Mouse (Mus musculus) forebrain, embryonic 13.5 days (tissue): ENCODE measurements around the gene Syngr3. TPM values are rescaled to one million over a fixed set of nuclear protein-coding genes. Genes with fewer than 3 reads are reported as not detected.
A peak's percentile ranks its signal among the peaks of the same experiment; 100 is the strongest.

Experiments used
- ATAC-seq: fragments of 200-750 bp; cut with Nextera tagmentation; 2 replicates; pipeline ENCODE4 v1.8.0; 2017
- H3K27ac ChIP-seq: fragments of 300-500 bp; sonication (generic); 2 replicates; pipeline ENCODE4 v1.5.1; 2015; ENCODE audit warnings: inconsistent platforms, mild to moderate bottlenecking, moderate library complexity
- H3K27me3 ChIP-seq: fragments of 300-500 bp; sonication (generic); 2 replicates; pipeline ENCODE4 v1.6.1; 2015; ENCODE audit warnings: mild to moderate bottlenecking, inconsistent platforms
- H3K36me3 ChIP-seq: fragments of 300-500 bp; sonication (generic); 2 replicates; pipeline ENCODE4 v1.6.1; 2015; ENCODE audit warnings: mild to moderate bottlenecking, inconsistent platforms; ENCODE audit not compliant: poor library complexity, severe bottlenecking
- H3K4me1 ChIP-seq: fragments of 300-500 bp; sonication (generic); 2 replicates; pipeline ENCODE4 v1.6.1; 2015; ENCODE audit warnings: inconsistent platforms
- H3K4me2 ChIP-seq: fragments of 300-500 bp; sonication (generic); 2 replicates; pipeline ENCODE4 v1.6.1; 2015; ENCODE audit warnings: inconsistent platforms, mild to moderate bottlenecking, moderate library complexity
- H3K4me3 ChIP-seq: fragments of 300-500 bp; sonication (generic); 2 replicates; pipeline ENCODE4 v1.5.1; 2015; ENCODE audit warnings: mild to moderate bottlenecking, inconsistent platforms
- H3K9ac ChIP-seq: fragments of 300-500 bp; sonication (generic); 2 replicates; pipeline ENCODE4 v1.6.1; 2015; ENCODE audit warnings: mild to moderate bottlenecking, inconsistent platforms
- H3K9me3 ChIP-seq: fragments of 300-500 bp; sonication (generic); replicated peaks from 2 replicates; pipeline ENCODE4 v1.6.1; 2016; ENCODE audit warnings: inconsistent platforms
- WGBS: fragments of 180-500 bp; shearing (Covaris S2); methylation state at CpG from one replicate; pipeline ENCODE4 v1.1.7; 2015; 5-methylcytosine and 5-hydroxymethylcytosine counted together
- polyA plus RNA-seq: library from polyadenylated mRNA; unstranded; fragments of >200 nt; fragmentation: Nextera tagmentation; extraction: Ambion mirVana; gene quantifications from 2 replicates; pipeline ENCODE4 v1.2.1, GENCODE M21; 2015

The Syngr3 gene
- polyA plus RNA-seq, 1 experiment from 2014 or later: 61.0 TPM

GRCm38 (mm10) chr17:24648731-24649377 is 40.9 kb downstream of the Syngr3 start:
- H3K4me3 ChIP-seq: no peak overlapping the region; the same call in 1 of the 2 replicates
- peaks cover 16% of the 10 kb centered on the region for H3K4me1 ChIP-seq
- no peaks in the 10 kb centered on the region for H3K9me3 ChIP-seq
- 70% methylated on average over 10 of the region's 10 CpGs for WGBS
- no peak overlapping the region for H3K9ac ChIP-seq
- peaks cover 41% of the 10 kb centered on the region for H3K27me3 ChIP-seq
- no peak overlapping the region for H3K27ac ChIP-seq
- no peak for ATAC-seq
- no peaks in the 10 kb centered on the region for H3K36me3 ChIP-seq
- H3K4me2 ChIP-seq: peak overlapping the region; percentile 98

GRCm38 (mm10) chr17:24647493-24647892 is 42.3 kb downstream of the Syngr3 start:
- WGBS: 85% methylated on average over 11 of the region's 11 CpGs
- Histone ChIP-seq H3K27me3 (peaks cover 41% of the 10 kb centered on the region), H3K4me1 (peaks cover 13% of the 10 kb centered on the region), H3K4me2 (no peak overlapping the region), H3K9me3 (no peaks in the 10 kb centered on the region), H3K27ac (peak overlapping the region; percentile 12; the same call in 1 of the 2 replicates), H3K9ac (0 out of 2 replicates have a peak overlapping the region, but pooled peaks have one; percentile 6), H3K4me3 (no peak overlapping the region), H3K36me3 (no peaks in the 10 kb centered on the region)
- ATAC-seq: no peak

GRCm38 (mm10) chr17:24646381-24646780 is 43.4 kb downstream of the Syngr3 start:
- 86% methylated on average over 4 of the region's 4 CpGs for WGBS
- Histone ChIP-seq H3K4me1 (peaks cover 13% of the 10 kb centered on the region), H3K4me3 (no peak overlapping the region), H3K9me3 (no peaks in the 10 kb centered on the region), H3K9ac (no peak overlapping the region), H3K36me3 (no peaks in the 10 kb centered on the region), H3K27ac (no peak overlapping the region), H3K27me3 (peaks cover 31% of the 10 kb centered on the region), H3K4me2 (no peak overlapping the region)
- no peak for ATAC-seq

- no peak overlapping the region for H3K27ac ChIP-seq
- H3K4me2 ChIP-seq: no peak overlapping the region
- no peak overlapping the region for H3K9ac ChIP-seq
- H3K36me3 ChIP-seq: no peaks in the 10 kb centered on the region
- WGBS: 85% methylated on average over 3 of the region's 3 CpGs
- ATAC-seq: no peak
- peaks cover 27% of the 10 kb centered on the region for H3K27me3 ChIP-seq
- H3K9me3 ChIP-seq: no peaks in the 10 kb centered on the region
- peaks cover 13% of the 10 kb centered on the region for H3K4me1 ChIP-seq
- no peak overlapping the region for H3K4me3 ChIP-seq
These were observed 43.8 kb downstream of the Syngr3 start for GRCm38 (mm10) chr17:24645916-24646315.

- Histone ChIP-seq H3K36me3 (no peaks in the 10 kb centered on the region), H3K4me2 (no peak overlapping the region), H3K9ac (no peak overlapping the region; the same call in 1 of the 2 replicates), H3K4me1 (peaks cover 9% of the 10 kb centered on the region), H3K27ac (no peak overlapping the region), H3K27me3 (peaks cover 19% of the 10 kb centered on the region), H3K4me3 (no peak overlapping the region), H3K9me3 (no peaks in the 10 kb centered on the region)
- 83% methylated on average over 9 of the region's 9 CpGs for WGBS
- ATAC-seq: no peak
These were observed 44.7 kb downstream of the Syngr3 start for GRCm38 (mm10) chr17:24644875-24645721.

GRCm38 (mm10) chr17:24644030-24644715 is 45.6 kb downstream of the Syngr3 start:
- Histone ChIP-seq H3K4me1 (no peaks in the 10 kb centered on the region), H3K27me3 (peaks cover 10% of the 10 kb centered on the region; the same call in 1 of the 2 replicates), H3K9me3 (no peaks in the 10 kb centered on the region), H3K27ac (no peak overlapping the region), H3K36me3 (no peaks in the 10 kb centered on the region), H3K4me3 (no peak overlapping the region), H3K4me2 (no peak overlapping the region), H3K9ac (no peak overlapping the region; the same call in 1 of the 2 replicates)
- WGBS: 55% methylated on average over 7 of the region's 7 CpGs
- no peak for ATAC-seq

- Histone ChIP-seq H3K27me3 (no peaks in the 10 kb centered on the region), H3K4me3 (no peak overlapping the region), H3K4me1 (no peaks in the 10 kb centered on the region), H3K36me3 (no peaks in the 10 kb centered on the region), H3K4me2 (no peak overlapping the region), H3K27ac (no peak overlapping the region), H3K9me3 (no peaks in the 10 kb centered on the region), H3K9ac (no peak overlapping the region)
- WGBS: 80% methylated on average over 6 of the region's 6 CpGs
- ATAC-seq: no peak
These were observed 46.9 kb downstream of the Syngr3 start for GRCm38 (mm10) chr17:24642791-24643343.

- no peak overlapping the region for H3K4me3 ChIP-seq
- no peaks in the 10 kb centered on the region for H3K36me3 ChIP-seq
- no peak overlapping the region for H3K4me2 ChIP-seq
- H3K9me3 ChIP-seq: no peaks in the 10 kb centered on the region
- 94% methylated on average over 14 of the region's 14 CpGs for WGBS
- no peak for ATAC-seq
- H3K9ac ChIP-seq: no peak overlapping the region
- no peaks in the 10 kb centered on the region for H3K4me1 ChIP-seq
- H3K27ac ChIP-seq: no peak overlapping the region
- no peaks in the 10 kb centered on the region for H3K27me3 ChIP-seq
These were observed 47.8 kb downstream of the Syngr3 start for GRCm38 (mm10) chr17:24641944-24642343.

- H3K9me3 ChIP-seq: no peaks in the 10 kb centered on the region
- no peaks in the 10 kb centered on the region for H3K4me1 ChIP-seq
- H3K4me2 ChIP-seq: no peak overlapping the region
- H3K36me3 ChIP-seq: no peaks in the 10 kb centered on the region
- no peak for ATAC-seq
- no peak overlapping the region for H3K27ac ChIP-seq
- H3K27me3 ChIP-seq: no peaks in the 10 kb centered on the region
- H3K9ac ChIP-seq: no peak overlapping the region
- no peak overlapping the region for H3K4me3 ChIP-seq
- WGBS: 97% methylated on average over 15 of the region's 15 CpGs
These were observed 49.2 kb downstream of the Syngr3 start for GRCm38 (mm10) chr17:24640581-24640980.

GRCm38 (mm10) chr17:24640119-24640518 is 49.6 kb downstream of the Syngr3 start:
- Histone ChIP-seq H3K27me3 (no peaks in the 10 kb centered on the region), H3K4me3 (no peak overlapping the region), H3K27ac (no peak overlapping the region), H3K9ac (no peak overlapping the region), H3K4me2 (no peak overlapping the region), H3K9me3 (no peaks in the 10 kb centered on the region), H3K4me1 (no peaks in the 10 kb centered on the region), H3K36me3 (no peaks in the 10 kb centered on the region)
- WGBS: 93% methylated on average over 7 of the region's 7 CpGs
- ATAC-seq: no peak

GRCm38 (mm10) chr17:24639571-24639988 is 50.2 kb downstream of the Syngr3 start:
- Histone ChIP-seq H3K4me1 (no peaks in the 10 kb centered on the region), H3K9me3 (no peaks in the 10 kb centered on the region), H3K4me2 (no peak overlapping the region), H3K36me3 (no peaks in the 10 kb centered on the region), H3K9ac (0 out of 2 replicates have a peak overlapping the region, but pooled peaks have one; percentile 21), H3K4me3 (no peak overlapping the region), H3K27me3 (no peaks in the 10 kb centered on the region), H3K27ac (no peak overlapping the region)
- no peak for ATAC-seq
- WGBS: 82% methylated on average over 5 of the region's 5 CpGs

- Histone ChIP-seq H3K4me2 (no peak overlapping the region), H3K9me3 (no peaks in the 10 kb centered on the region), H3K27ac (no peak overlapping the region), H3K4me3 (no peak overlapping the region), H3K9ac (no peak overlapping the region), H3K4me1 (no peaks in the 10 kb centered on the region), H3K27me3 (no peaks in the 10 kb centered on the region), H3K36me3 (no peaks in the 10 kb centered on the region)
- WGBS: 81% methylated on average over 9 of the region's 9 CpGs
- ATAC-seq: no peak
These were observed 50.9 kb downstream of the Syngr3 start for GRCm38 (mm10) chr17:24638840-24639239.
